Mouse (Mus musculus) heart, embryonic 16.5 days (tissue): ENCODE measurements around the gene Lhfp. TPM values are rescaled to one million over a fixed set of nuclear protein-coding genes. Genes with fewer than 3 reads are reported as not detected.
"Not testable (repeated sequence)": the region's sequence is repeated elsewhere in the genome, so short reads cannot be mapped to it uniquely, and the experiment has no call there.

Source experiments
- ATAC-seq: fragments of 200-750 bp; cut with Nextera tagmentation; replicated peaks from 2 replicates; pipeline ENCODE4 v1.8.0; 2017; ENCODE audit warnings: moderate number of reproducible peaks; ENCODE audit not compliant: insufficient read depth, low FRiP score; ENCODE audit errors: extremely low read depth
- H3K27ac ChIP-seq: fragments of 300-500 bp; sonication (generic); 2 replicates; pipeline ENCODE4 v1.5.1; 2014; ENCODE audit warnings: mild to moderate bottlenecking, low read length, control low read depth, moderate library complexity
- H3K27me3 ChIP-seq: fragments of 300-500 bp; sonication (generic); 2 replicates; pipeline ENCODE4 v1.6.1; 2014; ENCODE audit warnings: low read length, mixed read lengths; ENCODE audit not compliant: control insufficient read depth, insufficient read depth
- H3K36me3 ChIP-seq: fragments of 300-500 bp; sonication (generic); 2 replicates; pipeline ENCODE4 v1.6.1; 2014; ENCODE audit not compliant: control insufficient read depth, insufficient read depth
- H3K4me1 ChIP-seq: fragments of 300-500 bp; sonication (generic); 2 replicates; pipeline ENCODE4 v1.6.1; 2014; ENCODE audit warnings: low read length, mixed read lengths; ENCODE audit not compliant: control insufficient read depth, insufficient read depth
- H3K4me2 ChIP-seq: fragments of 300-500 bp; sonication (generic); 2 replicates; pipeline ENCODE4 v1.6.1; 2014; ENCODE audit warnings: low read depth, mild to moderate bottlenecking, control low read depth, low read length
- H3K4me3 ChIP-seq: fragments of 300-500 bp; sonication (generic); 2 replicates; pipeline ENCODE4 v1.5.1; 2014; ENCODE audit warnings: mild to moderate bottlenecking, control low read depth, low read length
- H3K9ac ChIP-seq: fragments of 300-500 bp; sonication (generic); 2 replicates; pipeline ENCODE4 v1.6.1; 2014; ENCODE audit warnings: low read length, control low read depth
- H3K9me3 ChIP-seq: fragments of 300-500 bp; sonication (generic); replicated peaks from 2 replicates; pipeline ENCODE4 v1.6.1; 2016; ENCODE audit warnings: low read length; ENCODE audit not compliant: control insufficient read depth
- WGBS: fragments of 180-500 bp; shearing (Covaris S2); extraction: QIAGEN DNeasy Blood & Tissue Kit; methylation state at CpG from one replicate; pipeline ENCODE4 v1.1.7; 2014; 5-methylcytosine and 5-hydroxymethylcytosine counted together
- polyA plus RNA-seq: library from polyadenylated mRNA; unstranded; fragments of >200 nt; fragmentation: Nextera tagmentation; extraction: Ambion mirVana; gene quantifications from 2 replicates; pipeline ENCODE4 v1.2.1, GENCODE M21; 2015

Gene Lhfp
- polyA plus RNA-seq, 1 experiment from 2014 or later = 104 TPM

- peak overlapping the region; percentile 82 for H3K27ac ChIP-seq
These were observed 212.0 kb downstream of the Lhfp start for GRCm38 (mm10) chr3:53253223-53253832.

DNA sequence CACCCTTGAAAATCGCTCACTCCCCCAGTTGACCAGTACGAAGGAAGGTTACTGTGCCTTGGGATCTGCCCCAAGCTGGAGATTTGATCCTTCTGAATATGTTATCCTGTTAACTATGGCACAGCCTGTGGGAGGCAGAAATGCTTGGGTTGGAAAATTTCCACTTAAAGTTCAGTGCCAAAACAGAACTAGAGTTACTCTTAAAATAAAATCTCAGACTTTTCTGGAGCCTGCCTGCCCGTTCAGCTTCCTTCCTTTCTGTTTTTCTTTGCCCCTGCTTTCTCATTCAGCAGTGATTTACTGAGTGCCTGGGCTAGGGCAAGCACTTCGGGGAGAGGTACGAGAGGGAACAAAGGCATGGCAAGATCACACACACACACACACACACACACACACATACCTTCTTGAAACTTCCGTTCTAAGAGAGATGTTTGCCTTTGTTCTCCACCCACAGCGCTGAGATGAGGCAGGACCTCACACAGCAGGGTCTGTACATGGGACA, 217.4 kb downstream of the Lhfp start:
- 46% methylated on average over 7 of the region's 7 CpGs for WGBS
- no peak for ATAC-seq
- 0 out of 2 replicates have a peak overlapping the region, but pooled peaks have one; percentile 2 for H3K27ac ChIP-seq

More at GRCm38 (mm10) chr3:53253223-53253832, 212.0 kb downstream of the Lhfp start:
- WGBS = 19% methylated on average over 5 of the region's 5 CpGs
- no peaks in the 10 kb centered on the region for H3K27me3 ChIP-seq
- H3K9ac ChIP-seq = peak overlapping the region; percentile 46; the same call in 1 of the 2 replicates
- H3K9me3 ChIP-seq = no peaks in the 10 kb centered on the region
- peak overlapping the region; percentile 56 for H3K4me2 ChIP-seq
- H3K4me3 ChIP-seq = peak overlapping the region; percentile 21; the same call in 1 of the 2 replicates
- H3K4me1 ChIP-seq = peaks cover 35% of the 10 kb centered on the region
- H3K36me3 ChIP-seq = no peaks in the 10 kb centered on the region
- ATAC-seq = peak; percentile 68

GRCm38 (mm10) chr3:53266116-53266515, 224.8 kb downstream of the Lhfp start:
- ATAC-seq = no peak
- Histone ChIP-seq H3K4me3 (no peak overlapping the region), H3K9ac (no peak overlapping the region), H3K4me2 (no peak overlapping the region), H3K27me3 (no peaks in the 10 kb centered on the region), H3K36me3 (peaks cover 5% of the 10 kb centered on the region; the same call in 1 of the 2 replicates), H3K27ac (no peak overlapping the region), H3K9me3 (peaks cover 3% of the 10 kb centered on the region; the same call in 1 of the 2 replicates), H3K4me1 (no peaks in the 10 kb centered on the region)
- WGBS = 89% methylated on average over 6 of the region's 6 CpGs

More for the DNA sequence above, 217.4 kb downstream of the Lhfp start:
- Histone ChIP-seq H3K36me3 (no peaks in the 10 kb centered on the region; the same call in 1 of the 2 replicates), H3K4me1 (peaks cover 8% of the 10 kb centered on the region), H3K27me3 (no peaks in the 10 kb centered on the region), H3K4me2 (peak overlapping the region; percentile 11; the same call in 1 of the 2 replicates), H3K4me3 (no peak overlapping the region), H3K9me3 (no peaks in the 10 kb centered on the region), H3K9ac (no peak overlapping the region)

- 83% methylated on average over 3 of the region's 3 CpGs for WGBS
These were observed 225.7 kb downstream of the Lhfp start for GRCm38 (mm10) chr3:53267046-53267445.

GRCm38 (mm10) chr3:53273220-53273619, 231.9 kb downstream of the Lhfp start:
- no peak for ATAC-seq
- H3K9me3 ChIP-seq = no peaks in the 10 kb centered on the region
- no peak overlapping the region for H3K9ac ChIP-seq
- no peak overlapping the region for H3K4me2 ChIP-seq
- no peaks in the 10 kb centered on the region for H3K27me3 ChIP-seq
- H3K4me1 ChIP-seq = no peaks in the 10 kb centered on the region
- no peak overlapping the region for H3K27ac ChIP-seq
- WGBS = 85% methylated on average over 3 of the region's 3 CpGs
- H3K36me3 ChIP-seq = no peaks in the 10 kb centered on the region
- H3K4me3 ChIP-seq = no peak overlapping the region

More at GRCm38 (mm10) chr3:53267046-53267445, 225.7 kb downstream of the Lhfp start:
- H3K4me3 ChIP-seq = no peak overlapping the region
- H3K36me3 ChIP-seq = peaks cover 5% of the 10 kb centered on the region; the same call in 1 of the 2 replicates
- H3K9me3 ChIP-seq = peaks cover 3% of the 10 kb centered on the region; the same call in 1 of the 2 replicates
- no peaks in the 10 kb centered on the region for H3K4me1 ChIP-seq
- H3K9ac ChIP-seq = no peak overlapping the region
- H3K27me3 ChIP-seq = no peaks in the 10 kb centered on the region
- H3K27ac ChIP-seq = no peak overlapping the region
- no peak for ATAC-seq
- H3K4me2 ChIP-seq = no peak overlapping the region

DNA sequence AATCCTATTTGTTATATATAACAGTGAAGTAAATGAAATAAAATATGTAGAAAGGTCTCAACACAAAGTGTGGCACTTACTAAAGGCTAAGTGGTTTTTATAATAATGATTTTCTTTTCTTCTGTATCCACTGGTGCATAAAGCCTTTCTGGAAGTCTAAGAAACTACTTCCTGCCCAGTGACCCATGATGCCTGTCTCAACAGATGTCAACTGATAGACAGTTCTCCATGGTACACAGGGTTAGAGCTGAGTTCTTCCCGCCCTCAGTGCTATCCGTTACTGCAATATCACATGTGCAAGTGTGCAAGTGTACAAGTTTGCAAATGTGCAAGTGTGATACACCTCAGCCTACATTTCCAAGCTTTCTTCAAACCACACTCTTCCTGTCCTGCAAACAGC, 236.7 kb downstream of the Lhfp start:
- Histone ChIP-seq H3K9ac (no peak overlapping the region), H3K4me3 (no peak overlapping the region), H3K27me3 (no peaks in the 10 kb centered on the region), H3K4me2 (no peak overlapping the region), H3K36me3 (no peaks in the 10 kb centered on the region), H3K9me3 (no peaks in the 10 kb centered on the region), H3K27ac (no peak overlapping the region), H3K4me1 (no peaks in the 10 kb centered on the region)
- WGBS = 83% methylated on average over 2 of the region's 2 CpGs
- ATAC-seq = no peak

- H3K9me3 ChIP-seq, H3K4me1 ChIP-seq, H3K9ac ChIP-seq, ATAC-seq, H3K27ac ChIP-seq, H3K4me3 ChIP-seq, H3K4me2 ChIP-seq, H3K36me3 ChIP-seq, H3K27me3 ChIP-seq: not testable (repeated sequence)
- 71% methylated on average over 3 of the region's 3 CpGs for WGBS
These were observed 240.7 kb downstream of the Lhfp start for GRCm38 (mm10) chr3:53282005-53282404.

GRCm38 (mm10) chr3:53284023-53284422, 242.7 kb downstream of the Lhfp start:
- H3K4me1 ChIP-seq = no peaks in the 10 kb centered on the region
- no peaks in the 10 kb centered on the region for H3K27me3 ChIP-seq
- no peak overlapping the region for H3K4me3 ChIP-seq
- H3K9me3 ChIP-seq = peaks cover 4% of the 10 kb centered on the region
- no peaks in the 10 kb centered on the region for H3K36me3 ChIP-seq
- 87% methylated on average over 5 of the region's 5 CpGs for WGBS
- H3K9ac ChIP-seq = no peak overlapping the region
- ATAC-seq = no peak
- no peak overlapping the region for H3K27ac ChIP-seq
- H3K4me2 ChIP-seq = no peak overlapping the region

- no peaks in the 10 kb centered on the region for H3K36me3 ChIP-seq
- no peak for ATAC-seq
- 65% methylated on average over 13 of the region's 13 CpGs for WGBS
- no peak overlapping the region for H3K4me2 ChIP-seq
- peaks cover 4% of the 10 kb centered on the region for H3K9me3 ChIP-seq
- H3K4me3 ChIP-seq = no peak overlapping the region
- H3K9ac ChIP-seq = no peak overlapping the region
- no peaks in the 10 kb centered on the region for H3K4me1 ChIP-seq
- H3K27me3 ChIP-seq = no peaks in the 10 kb centered on the region
- no peak overlapping the region for H3K27ac ChIP-seq
These were observed 243.3 kb downstream of the Lhfp start for GRCm38 (mm10) chr3:53284471-53285177.
